Mouse (Mus musculus): Measurements from ENCODE around the gene B3gnt6.
"Not testable (repeated sequence)": the region's sequence is repeated elsewhere in the genome, so short reads cannot be mapped to it uniquely, and the experiment has no call there.

B3gnt6 gene

GRCm38 (mm10) chr7:98199381-98199780 lies at the start of gene B3gnt6:
Gene B3gnt6, minus strand, starts transcription at chr7:98199481.
- DNase-seq = no peak

GRCm38 (mm10) chr7:98236686-98237359 lies 37.5 kb upstream of the B3gnt6 start:
- DNase-seq = peak; percentile 87

- DNase-seq = no peak
These were observed 24.5 kb upstream of the B3gnt6 start for GRCm38 (mm10) chr7:98223796-98224195.

GRCm38 (mm10) chr7:98216713-98217112 lies 17.4 kb upstream of the B3gnt6 start:
- no peak for DNase-seq

GRCm38 (mm10) chr7:98202946-98203345 lies 3.7 kb upstream of the B3gnt6 start:
- no peak for DNase-seq

- no peak for DNase-seq
These were observed 2.3 kb upstream of the B3gnt6 start for GRCm38 (mm10) chr7:98201493-98202028.

GRCm38 (mm10) chr7:98200396-98200795 lies 1.1 kb upstream of the B3gnt6 start:
- DNase-seq = no peak

GRCm38 (mm10) chr7:98195151-98195801 lies 4.0 kb downstream of the B3gnt6 start:
- no peak for DNase-seq

GRCm38 (mm10) chr7:98194026-98194792 lies 5.1 kb downstream of the B3gnt6 start:
- DNase-seq = no peak

- peak; percentile 21 for DNase-seq
These were observed 5.7 kb downstream of the B3gnt6 start for GRCm38 (mm10) chr7:98193515-98194025.

- DNase-seq = no peak
These were observed 7.6 kb downstream of the B3gnt6 start for GRCm38 (mm10) chr7:98191571-98192250.

- DNase-seq = no peak
These were observed 8.7 kb downstream of the B3gnt6 start for GRCm38 (mm10) chr7:98190578-98190977.

GRCm38 (mm10) chr7:98189745-98190144 lies 9.5 kb downstream of the B3gnt6 start:
- DNase-seq = no peak

- no peak for DNase-seq
These were observed 10.6 kb downstream of the B3gnt6 start for GRCm38 (mm10) chr7:98188680-98189079.

GRCm38 (mm10) chr7:98188238-98188637 lies 11.0 kb downstream of the B3gnt6 start:
- DNase-seq = no peak

GRCm38 (mm10) chr7:98187332-98187731 lies 11.9 kb downstream of the B3gnt6 start:
- not testable (repeated sequence) for DNase-seq

GRCm38 (mm10) chr7:98186637-98187036 lies 12.6 kb downstream of the B3gnt6 start:
- no peak for DNase-seq

GRCm38 (mm10) chr7:98185326-98185725 lies 14.0 kb downstream of the B3gnt6 start:
- no peak for DNase-seq

- DNase-seq = no peak
These were observed 20.6 kb downstream of the B3gnt6 start for GRCm38 (mm10) chr7:98178560-98179231.

- DNase-seq = peak; percentile 74
These were observed 21.2 kb downstream of the B3gnt6 start, which contains the start of gene Capn5 for GRCm38 (mm10) chr7:98177929-98178559. Gene Capn5, minus strand, starts transcription at chr7:98178274.

- DNase-seq = no peak
These were observed 21.7 kb downstream of the B3gnt6 start for GRCm38 (mm10) chr7:98177566-98177928.

- DNase-seq = no peak
These were observed 22.2 kb downstream of the B3gnt6 start for GRCm38 (mm10) chr7:98177071-98177485.

All from cerebellum, adult 11-12 months (tissue).